Mouse (Mus musculus) neutrophil, adult 5-6 weeks (primary cell): ENCODE results near the gene Gm20388. TPM values are rescaled to one million over a fixed set of nuclear protein-coding genes. Genes with fewer than 3 reads are reported as not detected.

Source experiments
- ATAC-seq: fragments of 151-379, 151-347 bp; 2 replicates; pipeline ENCODE4 v1.8.0; 2017; ENCODE audit warnings: mild to moderate bottlenecking, moderate TSS enrichment; ENCODE audit not compliant: insufficient number of reproducible peaks, poor library complexity, low FRiP score, severe bottlenecking; ENCODE audit errors: extremely low read depth
- total RNA-seq: library from RNA; stranded (forward); fragments of 200-1000 nt; gene quantifications from 2 replicates; pipeline ENCODE4 v1.2.3, GENCODE M21; 2017

Gene Gm20388
- total RNA-seq, 1 experiment from 2014 or later = 10.8 TPM

GRCm38 (mm10) chr8:122697181-122697581, 2786.5 kb downstream of the Gm20388 start:
- ATAC-seq = no peak

DNA sequence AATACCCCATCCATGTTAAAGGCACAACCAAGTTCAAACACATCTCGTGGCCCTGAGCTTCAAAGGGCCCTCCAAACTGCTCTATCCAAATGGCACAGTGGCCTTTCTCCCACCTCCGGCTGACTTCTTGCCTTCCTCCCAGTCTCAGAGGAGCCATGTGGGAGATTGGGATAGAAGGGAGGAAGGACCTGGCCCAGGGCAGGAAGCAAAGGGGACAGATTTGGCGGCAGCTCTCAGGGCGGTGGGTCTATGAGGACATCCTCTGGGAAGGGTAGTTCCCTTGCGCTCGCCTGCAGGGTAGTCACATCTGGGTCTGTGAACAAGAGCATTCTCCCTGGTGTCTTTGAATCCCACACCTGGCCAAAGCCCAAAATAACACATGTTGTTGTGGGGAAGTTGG, 2786.9 kb downstream of the Gm20388 start:
- ATAC-seq = no peak

GRCm38 (mm10) chr8:122698254-122698768, 2787.7 kb downstream of the Gm20388 start:
- ATAC-seq = no peak

DNA sequence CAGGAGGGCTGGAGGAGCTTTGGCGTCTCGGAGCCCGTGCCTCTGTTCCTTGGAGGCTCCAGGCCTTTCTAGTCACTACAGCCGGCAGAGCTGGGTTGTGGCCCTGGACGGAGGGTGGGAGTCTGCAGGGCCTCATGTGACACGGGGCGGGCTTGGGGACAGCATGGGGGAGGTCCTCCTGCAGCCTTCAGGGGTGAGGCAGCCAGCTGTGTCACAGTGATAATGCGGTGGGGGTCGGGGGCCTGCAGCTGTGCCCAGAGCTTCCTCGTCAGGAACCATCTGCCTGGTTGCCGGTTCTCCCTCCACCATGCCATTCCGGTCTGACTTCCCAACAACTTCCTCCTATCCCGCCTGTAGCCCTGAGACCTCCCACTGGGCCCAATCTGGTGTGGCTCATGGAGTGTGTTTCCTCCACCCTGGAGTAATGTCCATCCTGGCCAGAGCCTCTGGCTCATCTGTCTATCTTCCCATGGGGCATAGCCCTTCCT, 2788.4 kb downstream of the Gm20388 start, which contains the start of gene Cbfa2t3:
Gene Cbfa2t3, minus strand, starts transcription at position 105 of the 488 bp plus-strand sequence.
- no peak for ATAC-seq

DNA sequence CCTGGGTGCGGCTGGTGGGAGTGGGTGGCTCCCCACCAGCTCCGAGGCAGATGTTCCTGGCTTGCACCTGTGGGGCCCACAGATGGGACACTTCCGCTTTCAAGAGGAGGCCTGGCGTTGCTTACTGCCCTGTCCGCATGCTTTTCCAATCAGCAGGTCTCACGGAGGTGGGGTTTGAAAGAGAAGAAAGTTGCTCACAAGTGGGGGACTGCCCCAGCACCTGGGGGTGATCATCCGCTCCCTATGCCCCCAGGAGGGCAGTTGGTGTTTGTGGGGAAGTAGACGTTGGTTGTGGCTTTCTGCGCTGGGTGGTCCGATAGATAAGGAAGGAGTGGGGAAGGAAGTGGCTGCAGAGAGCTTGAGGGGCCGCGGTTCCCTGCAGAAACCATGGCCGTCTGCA, 2790.0 kb downstream of the Gm20388 start:
- ATAC-seq = peak; percentile 24

DNA sequence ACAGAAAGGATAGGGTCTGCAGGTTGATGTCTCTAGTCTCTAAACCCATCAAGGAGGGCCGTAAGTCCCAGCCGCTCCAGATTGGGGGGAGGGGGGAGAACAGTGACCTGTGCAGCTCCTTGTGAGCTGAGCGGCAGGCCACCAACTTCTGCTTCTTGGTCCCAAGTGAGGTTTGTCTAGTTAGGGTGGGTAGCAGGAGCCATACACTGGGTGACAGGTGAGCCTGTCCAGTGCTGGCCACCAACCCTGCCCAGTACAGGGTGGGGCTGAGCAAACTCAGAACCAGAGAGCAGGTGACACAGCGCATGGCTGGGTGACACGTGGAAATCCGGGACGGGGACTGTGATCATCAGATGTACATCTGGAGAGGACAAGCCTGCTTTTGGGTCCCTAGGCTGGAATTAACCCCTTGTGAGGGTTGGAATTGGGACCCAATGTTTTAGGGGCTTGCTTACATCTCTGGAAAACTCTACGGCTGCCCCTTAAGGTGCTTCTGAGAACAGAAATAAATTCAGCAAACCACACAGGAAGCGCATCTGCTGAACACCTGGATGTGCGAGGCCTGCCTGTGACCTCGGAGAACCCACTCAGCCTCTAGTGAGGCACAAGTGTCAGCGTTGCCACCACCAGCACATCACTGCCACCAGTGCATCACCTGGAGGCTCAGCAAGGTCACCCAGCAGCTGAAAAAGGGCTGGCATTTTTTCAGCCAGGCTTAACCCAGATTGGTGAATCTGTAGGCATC, 2791.0 kb downstream of the Gm20388 start:
- ATAC-seq = peak; percentile 34; the same call in 1 of the 2 replicates

DNA sequence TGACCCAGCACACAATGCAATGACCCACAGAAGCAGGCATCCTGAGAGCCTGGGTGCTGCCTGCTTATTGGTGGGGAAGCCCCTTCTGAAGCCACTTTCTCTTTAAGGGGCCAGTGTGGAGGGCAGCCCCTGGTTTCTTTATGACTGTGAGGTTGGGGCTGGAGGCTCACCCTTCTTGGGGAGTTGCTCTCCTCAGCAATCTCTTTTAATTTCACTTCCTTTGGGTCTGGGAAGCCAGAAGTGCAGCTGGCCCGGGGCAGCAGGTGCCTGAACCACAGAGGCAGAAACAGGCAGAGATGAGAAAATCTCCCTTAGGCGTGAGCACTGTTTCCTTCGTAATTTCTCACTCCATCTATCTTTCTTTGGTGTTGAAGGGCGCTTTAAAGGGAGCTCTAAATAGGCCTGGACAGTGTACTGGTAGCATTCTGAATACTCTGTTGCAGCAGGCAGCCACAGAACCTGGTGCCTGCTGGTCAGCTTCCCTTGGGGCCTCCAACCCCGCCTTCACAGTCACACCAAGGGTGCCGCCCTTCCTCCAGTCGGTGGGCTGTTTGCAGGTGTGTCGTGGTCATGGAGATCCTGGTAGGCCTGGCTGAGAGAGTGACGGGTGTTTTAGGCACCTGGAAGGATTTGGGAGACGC, 2791.8 kb downstream of the Gm20388 start:
- peak; percentile 20 for ATAC-seq

DNA sequence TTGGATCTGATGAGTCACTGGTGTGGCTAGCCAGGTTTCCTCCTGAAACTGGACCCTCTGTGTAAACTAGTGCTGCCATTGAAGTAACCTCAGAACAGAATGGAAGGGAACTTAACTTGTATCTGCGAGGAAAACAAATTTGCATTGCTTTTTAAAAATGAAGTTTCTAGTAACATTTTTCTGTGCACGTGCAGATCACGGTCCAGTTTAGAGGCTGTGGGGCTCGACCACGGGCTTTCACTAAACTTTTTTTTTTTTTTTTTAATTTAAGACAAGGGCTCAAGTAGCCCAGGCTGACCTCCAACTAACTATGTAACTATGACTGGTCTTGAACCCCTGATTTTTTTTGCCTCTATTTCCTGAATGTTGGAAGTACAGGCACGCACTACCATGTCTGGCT, 2792.3 kb downstream of the Gm20388 start:
- ATAC-seq = no peak

GRCm38 (mm10) chr8:122704612-122705011, 2794.0 kb downstream of the Gm20388 start:
- no peak for ATAC-seq

DNA sequence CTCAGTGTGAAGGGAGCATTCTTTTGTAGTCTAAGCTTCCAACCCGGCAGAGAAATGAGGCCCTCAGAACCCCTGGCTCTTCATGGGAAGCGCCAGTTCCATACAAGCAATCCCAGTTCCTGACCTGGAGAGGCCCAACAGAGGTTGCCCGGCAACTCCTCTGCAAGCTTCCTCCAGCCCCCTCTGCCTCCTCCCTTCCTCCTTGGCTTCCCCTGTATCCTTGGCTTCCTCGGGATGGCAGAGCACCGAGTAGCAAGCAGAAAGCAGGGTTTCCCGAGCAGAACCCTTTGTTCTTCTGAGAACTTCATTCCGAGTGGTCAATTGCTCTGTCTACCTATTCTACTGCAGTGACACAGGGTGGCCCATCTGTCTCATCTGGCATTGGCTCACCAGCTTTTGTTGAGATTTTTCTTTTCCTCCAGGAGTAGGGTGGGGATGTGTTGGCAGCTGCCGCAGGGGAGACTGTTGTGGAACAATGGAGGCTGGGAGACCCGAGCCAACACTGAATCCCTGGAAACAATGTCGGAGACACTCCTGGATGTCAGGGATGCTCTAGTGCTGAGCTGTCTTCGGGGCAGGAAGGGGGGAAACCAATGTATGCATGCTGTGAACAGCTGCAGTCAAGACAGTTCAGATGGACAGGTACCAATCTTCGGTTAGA, 2795.4 kb downstream of the Gm20388 start:
- ATAC-seq = no peak

GRCm38 (mm10) chr8:122707184-122707583, 2796.5 kb downstream of the Gm20388 start:
- no peak for ATAC-seq

DNA sequence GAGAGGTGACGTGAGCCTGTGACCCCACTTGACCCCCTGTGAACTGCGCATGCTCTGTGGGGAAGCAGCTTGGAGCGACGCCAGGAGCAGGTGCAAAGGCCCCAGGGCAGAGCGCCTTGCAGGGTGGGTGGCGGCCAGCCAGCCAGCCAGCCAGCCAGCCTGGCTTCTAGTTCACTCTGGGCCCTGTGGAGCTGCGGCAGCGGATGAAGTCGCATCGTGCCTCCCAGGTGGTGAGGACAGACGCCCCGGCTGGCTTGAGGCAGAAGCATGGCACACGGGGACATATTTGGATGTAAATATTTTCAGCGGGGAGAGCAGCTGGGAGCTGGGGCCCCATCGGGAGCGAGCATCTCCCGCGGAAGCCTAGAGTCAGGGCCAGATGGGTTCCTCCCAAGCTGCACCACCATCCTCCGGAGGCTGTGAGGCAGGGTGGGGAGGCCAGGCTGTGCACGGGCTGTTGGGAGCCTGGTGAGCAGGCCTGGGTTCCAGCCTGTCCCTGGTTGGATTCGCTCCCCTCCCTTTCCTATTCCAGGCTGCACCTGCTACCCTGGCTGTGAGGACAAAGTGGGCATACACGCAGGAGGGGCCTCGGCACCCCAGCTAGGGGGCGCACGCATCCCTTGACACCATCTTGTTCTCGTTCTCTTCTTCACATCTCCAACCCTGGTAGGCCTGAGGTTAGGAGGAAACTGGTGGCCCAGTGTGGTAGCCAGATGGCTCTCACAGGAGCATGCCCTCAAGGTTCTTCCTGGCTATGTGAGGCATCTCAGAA, 2798.9 kb downstream of the Gm20388 start:
- ATAC-seq = no peak

- no peak for ATAC-seq
Measured at GRCm38 (mm10) chr8:122711480-122711879, 2800.8 kb downstream of the Gm20388 start.

- ATAC-seq = no peak
Measured at GRCm38 (mm10) chr8:122711891-122712365, 2801.3 kb downstream of the Gm20388 start.

GRCm38 (mm10) chr8:122712411-122713156, 2801.9 kb downstream of the Gm20388 start:
- no peak for ATAC-seq

GRCm38 (mm10) chr8:122713157-122713518, 2802.5 kb downstream of the Gm20388 start:
- no peak for ATAC-seq

- ATAC-seq = no peak
Measured at GRCm38 (mm10) chr8:122716566-122716965, 2805.9 kb downstream of the Gm20388 start.

GRCm38 (mm10) chr8:122717869-122718509, 2807.3 kb downstream of the Gm20388 start:
- ATAC-seq = no peak
